Mouse (Mus musculus) pancreas, adult 10 weeks (tissue): ENCODE data around the gene Sms. TPM values are rescaled to one million over a fixed set of nuclear protein-coding genes. Genes with fewer than 3 reads are reported as not detected.

Experiments
- polyA plus RNA-seq: library from polyadenylated mRNA; stranded (reverse); fragments of 350-450 nt; fragmentation: Illumina TruSeq; extraction: RNeasy Lipid Tissue Mini Kit (QIAGEN cat#74804); gene quantifications from one replicate; pipeline ENCODE4 v1.2.3, GENCODE M21; 2015; ENCODE audit warnings: low read depth, low replicate concordance; ENCODE audit not compliant: insufficient read depth

Gene Sms
- 2.3 TPM for polyA plus RNA-seq

GRCm38 (mm10) chrX:157491944-157492726, at the start of gene Sms:
Gene Sms, minus strand, starts transcription at chrX:157492287.

DNA sequence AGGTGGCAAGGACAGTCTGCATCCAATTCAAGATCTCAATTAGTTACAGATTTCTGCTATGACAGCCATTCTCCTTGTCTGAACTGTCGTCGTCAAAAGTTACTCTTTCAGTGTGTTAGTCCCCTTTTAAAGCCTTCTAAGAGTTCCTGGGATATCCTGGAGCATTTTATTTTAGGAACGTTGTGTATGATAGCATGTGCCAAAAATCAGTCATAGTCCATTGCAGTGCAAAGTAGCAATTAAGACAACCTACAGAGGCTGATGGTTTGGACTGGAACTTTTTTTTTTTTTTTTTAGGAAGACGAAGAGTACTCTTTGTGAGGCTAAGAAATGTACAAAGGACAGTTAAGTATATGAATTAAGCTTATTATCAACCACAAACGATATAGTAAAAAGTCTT, 76.9 kb downstream of the Sms start, which contains the start of gene Phex:
Gene Phex (minus strand): TSS at position 101 of the 400 bp plus-strand sequence.

Other genes with a start within 250 kb of the Sms start
- not detected for gene Phex, start 77.0 kb downstream of the Sms start, polyA plus RNA-seq
- 0.37 TPM for gene Yy2, start 76.7 kb upstream of the Sms start, polyA plus RNA-seq
- 1.4 TPM for gene Mbtps2, start 106.4 kb upstream of the Sms start, polyA plus RNA-seq
- not detected for gene Smpx, start 206.6 kb upstream of the Sms start, polyA plus RNA-seq